Mouse (Mus musculus) MEL-GATA-1-ER (cell line): ENCODE data around the gene Olfr248.
"Not testable (repeated sequence)": the region's sequence is repeated elsewhere in the genome, so short reads cannot be mapped to it uniquely, and the experiment has no call there.

Source experiments
- DNase-seq: peaks from one replicate; pipeline ENCODE4 v3.0.0-alpha.2; 2012; ENCODE audit warnings: low read depth; ENCODE audit errors: extremely low read depth

The Olfr248 gene

DNA sequence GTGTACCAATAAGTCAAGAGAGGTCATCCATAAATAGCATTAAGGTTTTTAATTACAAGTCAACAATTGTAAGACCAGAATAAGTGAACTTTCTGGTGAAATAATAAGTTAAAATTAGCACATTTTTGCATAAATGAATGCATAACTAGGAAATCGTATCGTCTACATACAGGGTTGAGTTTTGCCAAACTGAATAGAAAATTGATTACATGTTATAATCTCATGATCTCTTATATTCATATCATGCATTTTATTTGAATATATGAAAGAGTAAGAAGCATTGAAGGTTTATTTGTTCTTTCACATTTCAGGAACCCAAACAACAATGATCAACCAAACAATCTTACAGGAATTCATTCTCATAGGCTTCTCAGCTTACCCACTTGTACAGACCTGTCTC lies at the start of gene Olfr248:
Olfr248 (plus strand) TSS at position 301 of the 400 bp plus-strand sequence.
- DNase-seq = no peak

DNA sequence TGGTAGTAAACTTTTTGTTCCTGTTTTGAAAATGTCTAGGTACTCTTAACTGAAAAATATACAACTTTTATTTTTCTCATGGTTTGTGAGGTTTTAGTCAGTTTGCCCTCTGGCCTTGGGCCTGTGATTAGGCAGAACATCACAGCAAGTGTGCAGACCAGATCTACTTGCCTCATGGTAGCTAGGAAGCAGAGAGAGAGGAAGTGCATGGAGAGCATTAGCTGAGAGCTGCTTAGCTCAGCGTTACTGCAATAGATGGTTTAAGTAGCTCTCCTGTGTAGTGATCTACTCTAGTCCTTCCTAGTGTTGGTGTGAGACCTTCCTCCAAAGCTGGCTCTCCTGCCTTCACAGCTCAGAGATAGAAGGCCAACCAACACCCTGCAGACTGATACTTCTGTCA lies 37.2 kb upstream of the Olfr248 start:
- DNase-seq = not testable (repeated sequence)

DNA sequence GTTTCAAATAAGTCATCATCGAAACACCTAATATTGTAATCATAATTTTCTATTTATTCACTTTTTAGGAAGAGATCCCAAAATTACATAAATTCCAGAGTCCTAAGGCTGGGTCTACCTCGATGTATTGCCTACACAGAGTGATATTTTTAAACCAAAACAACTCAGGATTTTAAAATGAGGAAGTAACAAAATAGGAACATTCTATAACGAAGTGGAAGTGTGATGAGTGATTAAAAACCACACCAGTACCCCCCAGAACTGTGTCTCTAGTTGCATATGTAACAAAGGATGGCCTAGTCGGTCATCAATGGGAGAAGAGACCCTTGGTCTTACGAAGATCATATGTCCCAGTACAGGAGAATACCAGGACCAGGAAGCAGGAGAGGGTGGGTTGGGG lies 36.2 kb upstream of the Olfr248 start:
- peak; percentile 74 for DNase-seq

DNA sequence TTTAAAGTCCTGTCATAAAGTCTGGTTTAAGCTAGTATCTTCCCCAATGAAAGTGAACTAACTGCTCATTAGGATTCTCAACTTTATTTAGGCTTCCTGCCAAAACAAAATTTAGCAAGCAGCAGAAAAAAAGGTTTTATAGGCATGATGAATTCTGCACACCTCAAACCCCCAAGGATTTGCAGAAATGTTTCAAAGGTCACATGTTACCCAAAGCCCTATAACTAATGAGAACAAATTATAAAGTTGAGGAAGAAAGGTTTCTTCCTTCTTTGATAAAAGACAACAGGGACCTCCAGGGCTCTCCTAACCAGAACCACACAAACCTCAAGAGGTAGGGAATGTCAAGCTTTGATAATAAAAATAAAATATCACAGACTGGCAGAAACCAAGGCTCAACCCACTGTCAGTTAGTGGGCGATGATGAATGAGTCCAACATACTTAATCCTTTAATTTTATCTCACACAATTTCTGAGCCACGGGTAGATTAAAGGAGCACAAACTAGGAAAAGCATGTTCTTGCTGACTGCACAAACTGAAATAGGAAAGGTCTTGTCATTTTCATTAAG lies 25.9 kb upstream of the Olfr248 start, which contains the start of gene Olfr417:
Olfr417 (plus strand) TSS at position 241 of the 570 bp plus-strand sequence.
- DNase-seq = peak; percentile 82

DNA sequence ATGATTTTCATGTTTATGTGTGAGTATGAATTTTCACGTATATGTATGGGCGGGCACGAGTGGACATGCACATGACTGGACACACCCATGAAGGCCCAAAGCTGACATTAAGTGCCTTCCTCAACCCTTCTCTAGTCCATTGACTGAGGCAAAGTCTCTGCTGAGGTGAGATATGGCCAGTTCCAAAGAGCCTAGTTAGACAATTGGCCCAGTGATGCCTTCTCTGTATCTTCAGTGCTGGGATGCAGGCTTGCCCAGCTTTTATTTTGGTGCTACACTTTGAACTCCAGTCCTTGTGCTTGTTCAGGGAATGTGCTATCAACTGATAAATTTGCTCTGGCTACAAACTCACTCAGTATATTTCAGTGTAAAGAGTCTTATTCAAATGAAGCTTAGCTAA lies 17.0 kb upstream of the Olfr248 start:
- no peak for DNase-seq

DNA sequence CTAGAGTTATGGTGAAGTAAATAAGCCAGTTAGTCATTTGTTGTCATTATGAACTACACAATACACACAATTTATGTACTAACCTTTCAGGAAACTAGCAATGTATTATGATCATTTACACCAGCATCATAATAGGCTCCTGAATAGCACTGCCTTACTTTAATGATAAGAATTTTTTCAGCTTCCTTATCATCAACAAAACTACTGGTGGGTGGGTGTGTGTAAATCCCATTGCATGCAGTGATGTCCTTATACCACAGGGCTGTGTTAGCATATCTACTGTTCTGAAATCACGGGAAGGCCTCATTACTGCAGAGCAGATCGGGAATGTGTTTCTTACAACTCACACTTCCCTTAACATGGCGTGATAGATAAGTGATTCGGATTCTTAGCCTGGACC lies 32.1 kb downstream of the Olfr248 start:
- no peak for DNase-seq

DNA sequence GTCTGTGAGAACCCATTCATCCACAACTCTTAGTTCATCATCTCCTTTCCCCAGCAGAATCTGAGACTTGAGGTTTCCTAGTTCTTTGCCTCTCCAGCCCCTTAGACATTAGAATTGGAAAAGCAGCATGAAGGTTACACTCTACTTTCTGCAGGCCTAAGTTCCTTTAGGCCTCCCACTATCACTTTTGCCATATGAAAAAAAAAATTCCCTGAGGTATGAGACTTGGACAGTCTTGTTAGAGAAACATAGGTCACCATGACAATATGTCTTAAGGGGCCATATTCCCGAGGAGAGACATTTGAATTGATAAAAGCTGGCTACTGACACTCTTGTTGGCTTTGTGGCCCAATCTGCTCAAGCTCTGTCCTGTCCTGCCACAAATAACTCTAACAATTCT lies 32.9 kb downstream of the Olfr248 start, which contains the start of gene Olfr414:
Olfr414 (plus strand) TSS at position 301 of the 400 bp plus-strand sequence.
- DNase-seq = no peak

DNA sequence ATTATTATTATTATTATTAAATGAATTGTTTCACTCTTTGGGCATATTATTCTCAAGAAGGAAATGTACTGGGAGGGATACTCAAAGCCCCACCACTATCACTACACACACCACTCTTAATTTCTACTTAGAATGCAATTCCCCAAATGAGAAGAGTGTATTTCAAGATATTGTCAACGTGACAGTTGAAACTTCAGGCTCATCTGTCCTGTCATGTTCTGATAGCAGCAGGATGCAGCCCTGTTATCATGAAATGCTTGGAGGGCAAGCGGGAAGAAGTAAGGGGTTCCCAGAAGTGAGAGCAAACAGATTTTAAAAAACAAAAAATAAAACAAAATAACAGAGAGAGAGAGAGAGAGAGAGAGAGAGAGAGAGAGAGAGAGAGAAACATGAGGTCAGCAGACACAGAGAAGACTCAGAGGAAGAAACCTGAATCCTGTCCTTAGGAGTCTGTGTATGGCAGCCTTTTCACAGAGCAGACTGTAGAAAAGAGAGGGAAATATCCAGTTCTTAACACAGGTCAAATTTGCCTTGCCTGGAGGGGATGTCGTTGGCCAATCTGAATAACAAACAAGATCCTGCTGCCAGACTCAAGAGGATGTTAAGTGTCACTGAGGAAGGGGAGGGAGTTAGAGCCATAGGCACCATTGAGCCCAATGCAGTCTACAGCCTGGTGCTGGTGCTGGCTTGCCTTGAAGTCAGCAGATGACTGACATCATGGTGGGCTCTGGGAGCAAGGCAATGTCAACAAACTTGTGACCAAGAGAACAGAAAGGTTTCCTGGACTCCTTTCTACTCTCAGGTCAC lies 35.5 kb downstream of the Olfr248 start:
- peak; percentile 66 for DNase-seq

DNA sequence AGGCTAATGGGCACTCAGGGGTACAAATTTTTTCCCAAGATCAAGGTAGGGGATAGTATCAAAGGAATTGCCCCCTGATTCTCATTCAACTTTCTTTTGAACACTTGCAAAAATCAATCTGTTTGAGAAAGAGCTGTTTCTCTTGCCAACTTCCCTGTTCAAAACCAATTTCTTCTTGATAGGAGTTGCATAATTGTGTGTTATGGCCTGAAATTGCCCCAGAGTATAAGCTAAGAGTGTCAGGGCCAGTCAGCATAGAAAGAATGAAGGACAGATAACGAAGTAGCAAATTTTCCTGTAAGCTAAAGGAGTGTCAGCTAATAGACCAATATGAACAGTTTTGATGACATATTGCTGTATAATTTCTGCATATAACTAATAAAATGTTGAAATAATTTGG lies 36.6 kb downstream of the Olfr248 start:
- no peak for DNase-seq

DNA sequence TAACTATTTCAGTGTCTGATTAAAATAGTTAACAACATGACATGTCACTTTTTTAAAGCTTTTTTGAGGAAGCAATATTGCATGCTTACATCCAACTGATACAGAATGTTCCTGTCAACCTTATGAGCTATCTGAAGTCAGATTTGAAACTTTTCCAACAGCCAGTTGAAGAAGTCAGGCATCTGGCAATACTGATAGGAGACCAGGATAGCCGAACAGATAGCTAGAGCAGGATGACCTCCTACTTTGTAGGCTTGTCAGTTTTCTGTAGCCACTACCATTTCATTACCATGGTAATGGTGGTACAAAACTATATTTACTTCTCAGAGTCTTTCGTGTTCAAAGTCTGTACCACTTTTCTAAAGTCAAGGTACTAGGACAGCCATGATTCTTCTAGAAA lies 37.6 kb downstream of the Olfr248 start:
- no peak for DNase-seq

DNA sequence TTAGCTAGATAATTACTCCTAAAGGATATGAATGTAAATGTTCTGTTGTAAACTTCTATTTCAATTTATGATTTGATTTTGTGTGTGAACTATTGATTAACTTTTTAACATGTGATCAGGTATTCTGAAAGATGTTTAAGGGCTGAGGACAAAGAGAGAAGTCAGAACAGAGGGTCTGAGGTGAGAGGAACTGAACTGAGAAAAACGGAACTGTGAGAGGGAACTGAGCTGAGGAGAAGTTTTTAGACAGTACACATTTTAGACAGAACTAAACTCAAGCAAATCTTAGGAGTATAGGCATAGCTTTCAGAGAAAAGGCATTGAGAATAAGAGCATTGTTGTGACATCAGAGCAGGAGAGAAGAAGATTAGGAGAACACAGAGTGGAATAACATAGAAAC lies 43.3 kb downstream of the Olfr248 start:
- no peak for DNase-seq
